7 mouse cellular contexts compared by ENCODE assay signal in genomic region chr2:168128211-168128859, GRCm38 (mm10). TPM values are rescaled to one million over a fixed set of nuclear protein-coding genes. Genes with fewer than 3 reads are reported as not detected.
DNase-seq lines count a peak whose midpoint lies in the region; ATAC-seq lines count a peak whose summit lies in the region.

No protein-coding gene starts in this region.

- no peaks in the 10 kb centered on the region for H3K36me3 ChIP-seq in embryonic facial prominence, embryonic 10.5 days (replicated peaks)
- H3K36me3 ChIP-seq in midbrain, embryonic 13.5 days, result no peaks in the 10 kb centered on the region

- peak overlapping the region; percentile 75 for H3K27ac ChIP-seq in embryonic facial prominence, embryonic 10.5 days (replicated peaks)
- H3K27ac ChIP-seq in midbrain, embryonic 13.5 days, result peak overlapping the region; percentile 54

- peaks cover 29% of the 10 kb centered on the region for H3K4me1 ChIP-seq in embryonic facial prominence, embryonic 10.5 days
- peaks cover 22% of the 10 kb centered on the region for H3K4me1 ChIP-seq in midbrain, embryonic 13.5 days (replicated peaks)

- WGBS in embryonic facial prominence, embryonic 10.5 days, result 22% methylated on average over 14 of the region's 14 CpGs
- 14% methylated on average over 12 of the region's 14 CpGs for WGBS in midbrain, embryonic 13.5 days

- 0 out of 2 replicates have a peak overlapping the region, but pooled peaks have one; percentile 18 for H3K4me2 ChIP-seq in midbrain, embryonic 13.5 days (replicated peaks)

- no peaks in the 10 kb centered on the region for H3K9me3 ChIP-seq in embryonic facial prominence, embryonic 10.5 days
- H3K9me3 ChIP-seq in midbrain, embryonic 13.5 days, result no peaks in the 10 kb centered on the region

- peak; percentile 85 for ATAC-seq in midbrain, embryonic 13.5 days

- H3K9ac ChIP-seq in midbrain, embryonic 13.5 days (replicated peaks), result 0 out of 2 replicates have a peak overlapping the region, but pooled peaks have one; percentile 19

- DNase-seq in adrenal gland, adult 8-10 months, result peak; percentile 80
- DNase-seq in embryonic facial prominence, embryonic 10.5 days (ENCODE audit: low spot score), result peak; percentile 94
- DNase-seq in heart, adult 11 months, result peak; percentile 97
- DNase-seq in kidney, adult 11 months, result peak; percentile 88
- peak; percentile 91 for DNase-seq in left cerebral cortex, postnatal 4 days
- peak; percentile 50 for DNase-seq in spleen, adult 12 weeks (ENCODE audit: low spot score)

- intact Hi-C loops in left cerebral cortex, postnatal 4 days (cut with DNase I), result loop anchor here (1.0 kb wide), 1 partner anchor 77 kb away; no protein-coding TSS in a partner anchor

- no peaks in the 10 kb centered on the region for H3K27me3 ChIP-seq in embryonic facial prominence, embryonic 10.5 days (replicated peaks; ENCODE audit: low read depth, poor library complexity, severe bottlenecking)
- no peaks in the 10 kb centered on the region for H3K27me3 ChIP-seq in midbrain, embryonic 13.5 days

- peak overlapping the region; percentile 25; the same call in 1 of the 2 replicates for H3K4me3 ChIP-seq in embryonic facial prominence, embryonic 10.5 days
- no peak overlapping the region for H3K4me3 ChIP-seq in midbrain, embryonic 13.5 days (replicated peaks)

RNA-seq across cellular contexts. Expression of gene Pard6b, which starts 47.5 kb away (rescaled TPM):
- total RNA-seq in adrenal gland, adult 8-10 months (2022), result 1 to 10 TPM; 1.9 to 2.8 (median 2.3) TPM
- 7.3 and 7.4 TPM in 2 replicates for polyA plus RNA-seq in embryonic facial prominence, embryonic 10.5 days (2016; fragmentation: Nextera tagmentation; extraction: Ambion mirVana)
- 1 to 10 TPM; 4.3 to 4.9 TPM for total RNA-seq in left cerebral cortex, postnatal 4 days (2021)
- 7.0 and 7.9 TPM in 2 replicates for polyA plus RNA-seq in midbrain, embryonic 13.5 days (2015; fragmentation: Nextera tagmentation; extraction: Ambion mirVana)
